Mouse (Mus musculus): ENCODE results near the gene Bcl2l1. TPM values are rescaled to one million over a fixed set of nuclear protein-coding genes. Genes with fewer than 3 reads are reported as not detected.
A peak's percentile ranks its signal among the peaks of the same experiment; 100 is the strongest.

Gene Bcl2l1
- polyA plus RNA-seq, 1 experiment from 2014 or later: 75.7 TPM

GRCm38 (mm10) chr2:152794281-152794827 is 37.2 kb downstream of the Bcl2l1 start:
- no peaks in the 10 kb centered on the region for H3K27me3 ChIP-seq (replicated peaks)
- no peaks in the 10 kb centered on the region for H3K9me3 ChIP-seq
- ATAC-seq (ENCODE audit: insufficient read depth, low FRiP score, low read depth): no peak
- no peak overlapping the region for H3K4me2 ChIP-seq
- no peak overlapping the region for H3K27ac ChIP-seq
- peaks cover 12% of the 10 kb centered on the region for H3K4me1 ChIP-seq
- H3K9ac ChIP-seq: no peak overlapping the region
- H3K36me3 ChIP-seq: no peaks in the 10 kb centered on the region; the same call in 1 of the 2 replicates
- WGBS: 65% methylated on average over 9 of the region's 9 CpGs
- no peak overlapping the region for H3K4me3 ChIP-seq (replicated peaks)

- ATAC-seq (ENCODE audit: insufficient read depth, low FRiP score, low read depth): no peak
- no peak overlapping the region for H3K4me3 ChIP-seq (replicated peaks)
- 76% methylated on average over 5 of the region's 5 CpGs for WGBS
- H3K9ac ChIP-seq: no peak overlapping the region
- H3K9me3 ChIP-seq: no peaks in the 10 kb centered on the region
- no peaks in the 10 kb centered on the region for H3K27me3 ChIP-seq (replicated peaks)
- H3K27ac ChIP-seq: no peak overlapping the region
- H3K4me1 ChIP-seq: peaks cover 21% of the 10 kb centered on the region
- no peaks in the 10 kb centered on the region for H3K36me3 ChIP-seq
- no peak overlapping the region for H3K4me2 ChIP-seq
These were observed 38.1 kb downstream of the Bcl2l1 start for GRCm38 (mm10) chr2:152793381-152793780.

- no peak overlapping the region for H3K9ac ChIP-seq
- peaks cover 21% of the 10 kb centered on the region for H3K4me1 ChIP-seq
- H3K36me3 ChIP-seq: no peaks in the 10 kb centered on the region
- H3K4me3 ChIP-seq (replicated peaks): no peak overlapping the region
- H3K4me2 ChIP-seq: no peak overlapping the region
- H3K9me3 ChIP-seq: no peaks in the 10 kb centered on the region
- 46% methylated on average over 2 of the region's 2 CpGs for WGBS
- no peaks in the 10 kb centered on the region for H3K27me3 ChIP-seq (replicated peaks)
- no peak overlapping the region for H3K27ac ChIP-seq
- ATAC-seq (ENCODE audit: insufficient read depth, low FRiP score, low read depth): no peak
These were observed 39.1 kb downstream of the Bcl2l1 start for GRCm38 (mm10) chr2:152792461-152792860.

GRCm38 (mm10) chr2:152789591-152789999 is 41.9 kb downstream of the Bcl2l1 start:
- H3K27ac ChIP-seq: peak overlapping the region; percentile 75
- H3K4me3 ChIP-seq (replicated peaks): no peak overlapping the region
- no peaks in the 10 kb centered on the region for H3K9me3 ChIP-seq
- ATAC-seq (ENCODE audit: insufficient read depth, low FRiP score, low read depth): peak; percentile 79
- H3K27me3 ChIP-seq (replicated peaks): no peaks in the 10 kb centered on the region
- 20% methylated on average over 4 of the region's 4 CpGs for WGBS
- H3K4me1 ChIP-seq: peaks cover 38% of the 10 kb centered on the region
- no peak overlapping the region for H3K9ac ChIP-seq
- no peaks in the 10 kb centered on the region for H3K36me3 ChIP-seq
- no peak overlapping the region for H3K4me2 ChIP-seq

- peaks cover 39% of the 10 kb centered on the region for H3K4me1 ChIP-seq
- ATAC-seq (ENCODE audit: insufficient read depth, low FRiP score, low read depth): peak; percentile 89
- WGBS: 50% methylated on average over 6 of the region's 6 CpGs
- no peaks in the 10 kb centered on the region for H3K9me3 ChIP-seq
- H3K4me2 ChIP-seq: peak overlapping the region; percentile 14; the same call in 1 of the 2 replicates
- H3K9ac ChIP-seq: no peak overlapping the region
- H3K27ac ChIP-seq: peak overlapping the region; percentile 75
- H3K36me3 ChIP-seq: no peaks in the 10 kb centered on the region
- no peaks in the 10 kb centered on the region for H3K27me3 ChIP-seq (replicated peaks)
- H3K4me3 ChIP-seq (replicated peaks): no peak overlapping the region
These were observed 42.6 kb downstream of the Bcl2l1 start for GRCm38 (mm10) chr2:152788892-152789421.

GRCm38 (mm10) chr2:152787543-152787942 is 44.0 kb downstream of the Bcl2l1 start:
- Histone ChIP-seq H3K4me1 (peaks cover 36% of the 10 kb centered on the region), H3K36me3 (no peaks in the 10 kb centered on the region), H3K4me2 (no peak overlapping the region), H3K4me3 (replicated peaks) (no peak overlapping the region), H3K27ac (no peak overlapping the region), H3K9me3 (no peaks in the 10 kb centered on the region), H3K9ac (no peak overlapping the region), H3K27me3 (replicated peaks) (no peaks in the 10 kb centered on the region)
- ATAC-seq (ENCODE audit: insufficient read depth, low FRiP score, low read depth): no peak
- 87% methylated on average over 6 of the region's 6 CpGs for WGBS

DNA sequence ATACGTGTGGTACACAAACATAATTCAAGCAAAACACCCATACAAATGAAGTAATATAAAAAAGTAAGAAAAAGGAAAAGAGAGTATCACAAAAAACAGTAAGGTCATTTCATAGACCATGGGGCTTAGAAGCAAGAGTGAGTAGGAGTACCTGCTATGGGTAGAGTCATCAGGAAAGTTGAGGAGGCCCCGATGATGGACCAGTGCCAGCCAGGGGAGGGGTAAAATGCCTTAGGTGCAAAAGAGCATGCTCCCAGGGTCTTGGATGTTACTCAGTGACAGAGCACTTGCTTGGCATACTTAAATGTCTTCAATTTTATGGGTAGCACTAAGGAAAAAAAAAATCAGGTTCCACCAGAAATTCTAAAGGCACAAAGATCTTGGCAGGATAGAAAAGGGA is 44.4 kb downstream of the Bcl2l1 start:
- Histone ChIP-seq H3K9me3 (no peaks in the 10 kb centered on the region), H3K4me1 (peaks cover 32% of the 10 kb centered on the region), H3K4me3 (replicated peaks) (no peak overlapping the region), H3K9ac (no peak overlapping the region), H3K36me3 (peaks cover under 1% of the 10 kb centered on the region; the same call in 1 of the 2 replicates), H3K27me3 (replicated peaks) (no peaks in the 10 kb centered on the region), H3K27ac (no peak overlapping the region), H3K4me2 (no peak overlapping the region)
- 86% methylated on average over 2 of the region's 2 CpGs for WGBS
- ATAC-seq (ENCODE audit: insufficient read depth, low FRiP score, low read depth): no peak

DNA sequence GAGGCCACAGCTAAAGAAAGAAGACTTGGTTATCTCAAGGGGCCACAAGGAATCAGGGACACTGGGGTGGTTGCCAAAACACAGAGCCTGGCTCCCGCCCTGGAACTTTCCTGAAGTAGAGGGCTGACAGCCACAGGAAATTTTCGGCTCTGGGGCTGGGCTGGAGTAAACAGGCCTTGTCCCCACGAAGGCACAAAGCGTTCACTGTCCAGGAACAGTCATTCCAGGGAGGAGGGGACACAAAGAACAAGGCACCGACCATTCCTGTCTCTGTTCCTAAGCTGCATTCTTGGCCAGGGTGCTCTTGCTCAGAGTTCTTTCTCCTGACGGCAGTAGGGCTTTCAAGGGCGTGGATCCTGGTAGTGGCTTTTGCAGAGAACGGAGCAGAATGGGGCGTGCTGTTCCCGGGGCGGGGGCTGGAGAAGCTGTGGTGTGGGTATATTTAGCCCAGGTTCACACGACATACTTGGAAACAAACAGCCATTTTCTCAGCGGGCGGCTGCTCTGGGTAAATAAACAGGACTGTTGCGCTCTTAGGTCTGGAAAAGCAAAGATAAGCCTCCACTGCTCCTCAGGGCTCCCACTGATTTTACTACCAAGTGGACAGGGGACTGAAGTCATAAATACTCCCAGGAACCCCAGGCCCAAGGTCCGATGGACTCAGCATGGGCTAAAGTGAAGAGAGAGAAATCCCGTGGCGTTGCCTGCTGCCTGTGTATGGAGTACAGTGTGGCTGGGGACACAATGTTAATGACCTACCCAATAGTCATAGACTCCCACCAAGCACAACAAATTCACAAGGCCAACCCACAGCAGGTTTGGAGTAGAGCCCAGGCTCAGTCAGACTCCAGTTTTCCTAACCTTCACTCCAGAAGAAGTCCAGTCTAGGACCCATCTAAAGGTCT is 45.8 kb downstream of the Bcl2l1 start:
- peak overlapping the region; percentile 17 for H3K4me2 ChIP-seq
- H3K27ac ChIP-seq: peak overlapping the region; percentile 78
- H3K27me3 ChIP-seq (replicated peaks): no peaks in the 10 kb centered on the region
- 39% methylated on average over 18 of the region's 18 CpGs for WGBS
- no peak overlapping the region for H3K9ac ChIP-seq
- H3K4me3 ChIP-seq (replicated peaks): no peak overlapping the region
- H3K9me3 ChIP-seq: no peaks in the 10 kb centered on the region
- H3K36me3 ChIP-seq: peaks cover 12% of the 10 kb centered on the region; the same call in 1 of the 2 replicates
- ATAC-seq (ENCODE audit: insufficient read depth, low FRiP score, low read depth): no peak
- H3K4me1 ChIP-seq: peaks cover 38% of the 10 kb centered on the region

DNA sequence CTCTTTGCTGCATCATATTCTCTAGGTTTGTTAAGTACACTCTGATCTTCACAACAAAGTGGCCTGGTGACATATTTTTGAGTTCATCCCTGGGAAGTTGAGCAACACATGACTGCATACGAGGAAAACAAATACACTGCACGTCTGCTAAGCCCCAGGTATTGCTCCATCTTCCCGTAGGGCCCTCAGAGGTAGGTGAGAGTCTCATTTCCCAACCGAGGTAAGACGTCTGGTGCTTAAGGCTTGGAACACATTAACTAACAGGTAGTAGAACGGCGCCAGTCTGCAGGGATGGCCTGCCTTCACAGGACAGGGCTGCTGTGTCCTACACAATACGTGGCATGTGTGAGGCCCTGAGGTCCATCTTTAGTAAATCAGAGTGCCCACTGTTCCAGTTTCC is 46.9 kb downstream of the Bcl2l1 start:
- H3K27me3 ChIP-seq (replicated peaks): no peaks in the 10 kb centered on the region
- WGBS: 83% methylated on average over 8 of the region's 8 CpGs
- H3K9ac ChIP-seq: no peak overlapping the region
- 0 out of 2 replicates have a peak overlapping the region, but pooled peaks have one; percentile 78 for H3K27ac ChIP-seq
- H3K4me2 ChIP-seq: no peak overlapping the region
- no peak overlapping the region for H3K4me3 ChIP-seq (replicated peaks)
- no peaks in the 10 kb centered on the region for H3K9me3 ChIP-seq
- peaks cover 20% of the 10 kb centered on the region; the same call in 1 of the 2 replicates for H3K36me3 ChIP-seq
- H3K4me1 ChIP-seq: peaks cover 36% of the 10 kb centered on the region
- no peak for ATAC-seq (ENCODE audit: insufficient read depth, low FRiP score, low read depth)

- peaks cover 20% of the 10 kb centered on the region; the same call in 1 of the 2 replicates for H3K36me3 ChIP-seq
- no peak overlapping the region for H3K27ac ChIP-seq
- H3K4me3 ChIP-seq (replicated peaks): no peak overlapping the region
- no peak for ATAC-seq (ENCODE audit: insufficient read depth, low FRiP score, low read depth)
- 97% methylated on average over 5 of the region's 5 CpGs for WGBS
- peaks cover 24% of the 10 kb centered on the region for H3K4me1 ChIP-seq
- no peak overlapping the region for H3K9ac ChIP-seq
- H3K9me3 ChIP-seq: no peaks in the 10 kb centered on the region
- no peaks in the 10 kb centered on the region for H3K27me3 ChIP-seq (replicated peaks)
- H3K4me2 ChIP-seq: no peak overlapping the region
These were observed 48.3 kb downstream of the Bcl2l1 start for GRCm38 (mm10) chr2:152783241-152783640.

DNA sequence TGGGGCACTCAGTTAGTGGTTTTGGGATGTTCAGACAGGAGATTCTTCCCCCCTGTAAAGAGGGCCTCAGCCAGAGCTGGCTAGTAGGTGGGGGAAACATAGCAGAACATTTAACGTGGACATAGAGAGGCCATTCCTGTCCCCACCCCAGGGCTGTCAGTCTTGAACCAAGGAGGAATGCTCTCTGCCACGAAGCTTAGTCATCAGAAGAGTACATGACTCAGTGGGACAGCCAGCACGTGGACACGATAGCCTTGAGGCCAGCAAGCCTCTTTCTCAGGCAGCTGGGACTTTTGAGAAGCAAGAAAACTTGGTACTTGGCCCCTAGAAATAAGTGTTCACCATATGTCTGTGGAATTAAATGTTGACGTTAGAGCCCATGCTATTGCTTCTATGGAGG is 48.9 kb downstream of the Bcl2l1 start:
- H3K9me3 ChIP-seq: no peaks in the 10 kb centered on the region
- H3K4me1 ChIP-seq: peaks cover 24% of the 10 kb centered on the region
- no peak overlapping the region for H3K4me3 ChIP-seq (replicated peaks)
- no peak overlapping the region for H3K27ac ChIP-seq
- H3K27me3 ChIP-seq (replicated peaks): no peaks in the 10 kb centered on the region
- no peak overlapping the region for H3K9ac ChIP-seq
- H3K36me3 ChIP-seq: peaks cover 20% of the 10 kb centered on the region; the same call in 1 of the 2 replicates
- no peak for ATAC-seq (ENCODE audit: insufficient read depth, low FRiP score, low read depth)
- no peak overlapping the region for H3K4me2 ChIP-seq
- WGBS: 75% methylated on average over 5 of the region's 5 CpGs
